Mouse (Mus musculus) heart, embryonic 12.5 days (tissue): ENCODE results near the gene Rdx. TPM values are rescaled to one million over a fixed set of nuclear protein-coding genes. Genes with fewer than 3 reads are reported as not detected.

Experiments
- ATAC-seq: fragments of 200-750 bp; cut with Nextera tagmentation; 2 replicates; pipeline ENCODE4 v1.8.0; 2017; ENCODE audit warnings: moderate TSS enrichment, moderate library complexity; ENCODE audit not compliant: insufficient number of reproducible peaks, low FRiP score
- H3K27ac ChIP-seq: fragments of 300-500 bp; sonication (generic); 2 replicates; pipeline ENCODE4 v1.5.1; 2016; ENCODE audit warnings: mild to moderate bottlenecking, moderate library complexity; ENCODE audit not compliant: poor library complexity, severe bottlenecking
- H3K27me3 ChIP-seq: fragments of 300-500 bp; sonication (generic); replicated peaks from 2 replicates; pipeline ENCODE4 v1.6.1; 2016; ENCODE audit warnings: mild to moderate bottlenecking, moderate library complexity
- H3K36me3 ChIP-seq: fragments of 300-500 bp; sonication (generic); 2 replicates; pipeline ENCODE4 v1.6.1; 2016; ENCODE audit warnings: mild to moderate bottlenecking, moderate library complexity
- H3K4me1 ChIP-seq: fragments of 300-500 bp; sonication (generic); replicated peaks from 2 replicates; pipeline ENCODE4 v1.6.1; 2016; ENCODE audit warnings: mild to moderate bottlenecking
- H3K4me2 ChIP-seq: fragments of 300-500 bp; sonication (generic); 2 replicates; pipeline ENCODE4 v1.6.1; 2016; ENCODE audit warnings: mild to moderate bottlenecking, moderate library complexity
- H3K4me3 ChIP-seq: fragments of 300-500 bp; sonication (generic); 2 replicates; pipeline ENCODE4 v1.5.1; 2016; ENCODE audit warnings: mild to moderate bottlenecking
- H3K9ac ChIP-seq: fragments of 300-500 bp; sonication (generic); 2 replicates; pipeline ENCODE4 v1.6.1; 2016; ENCODE audit warnings: mild to moderate bottlenecking, moderate library complexity
- H3K9me3 ChIP-seq: fragments of 300-500 bp; sonication (generic); replicated peaks from 2 replicates; pipeline ENCODE4 v1.6.1; 2016; ENCODE audit warnings: mild to moderate bottlenecking, moderate library complexity
- WGBS: fragments of 180-500 bp; shearing (Covaris S2); methylation state at CpG from one replicate; pipeline ENCODE4 v1.1.7; 2016; 5-methylcytosine and 5-hydroxymethylcytosine counted together
- microRNA-seq: library from miRNA; unstranded; fragments of <30 nt; microRNA quantifications from one replicate; pipeline ENCODE4, GENCODE M21; 2017
- polyA plus RNA-seq: library from polyadenylated mRNA; unstranded; fragments of >200 nt; fragmentation: Nextera tagmentation; extraction: Ambion mirVana; gene quantifications from 2 replicates; pipeline ENCODE4 v1.2.1, GENCODE M21; 2016

Rdx gene
- polyA plus RNA-seq, 1 experiment from 2014 or later = 170 TPM

GRCm38 (mm10) chr9:52113091-52113490 is 66.1 kb downstream of the Rdx start:
- Histone ChIP-seq H3K9ac (no peak overlapping the region), H3K27me3 (no peaks in the 10 kb centered on the region), H3K36me3 (peaks cover 24% of the 10 kb centered on the region), H3K4me1 (peaks cover 7% of the 10 kb centered on the region; the same call in 1 of the 2 replicates), H3K9me3 (no peaks in the 10 kb centered on the region), H3K4me3 (no peak overlapping the region), H3K27ac (no peak overlapping the region), H3K4me2 (no peak overlapping the region)
- 86% methylated on average over 5 of the region's 5 CpGs for WGBS
- ATAC-seq = no peak

DNA sequence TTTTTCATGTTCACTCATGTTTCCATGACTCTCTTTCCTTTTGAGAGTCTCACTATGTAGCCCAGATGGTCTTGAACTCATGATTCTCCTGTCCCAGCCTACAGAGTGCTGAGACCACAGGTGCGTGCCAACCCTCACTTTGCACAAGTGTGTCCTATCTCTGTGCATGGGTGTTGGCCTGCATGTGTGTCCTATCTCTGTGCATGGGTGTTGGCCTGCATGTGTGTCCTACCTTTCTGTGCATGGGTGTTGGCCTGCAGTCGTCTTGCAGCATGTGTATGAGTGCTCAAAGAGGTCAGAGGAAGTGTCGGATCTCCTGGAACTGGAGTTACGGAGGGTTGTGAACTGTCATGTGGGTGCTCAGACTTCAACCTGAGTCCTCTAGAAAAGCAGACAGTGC is 72.2 kb downstream of the Rdx start:
- Histone ChIP-seq H3K9ac (no peak overlapping the region), H3K4me3 (no peak overlapping the region), H3K4me1 (no peaks in the 10 kb centered on the region), H3K4me2 (no peak overlapping the region), H3K36me3 (peaks cover 42% of the 10 kb centered on the region), H3K27me3 (no peaks in the 10 kb centered on the region), H3K27ac (no peak overlapping the region), H3K9me3 (no peaks in the 10 kb centered on the region)
- no peak for ATAC-seq
- 83% methylated on average over 4 of the region's 4 CpGs for whole genome bisulfite sequencing

DNA sequence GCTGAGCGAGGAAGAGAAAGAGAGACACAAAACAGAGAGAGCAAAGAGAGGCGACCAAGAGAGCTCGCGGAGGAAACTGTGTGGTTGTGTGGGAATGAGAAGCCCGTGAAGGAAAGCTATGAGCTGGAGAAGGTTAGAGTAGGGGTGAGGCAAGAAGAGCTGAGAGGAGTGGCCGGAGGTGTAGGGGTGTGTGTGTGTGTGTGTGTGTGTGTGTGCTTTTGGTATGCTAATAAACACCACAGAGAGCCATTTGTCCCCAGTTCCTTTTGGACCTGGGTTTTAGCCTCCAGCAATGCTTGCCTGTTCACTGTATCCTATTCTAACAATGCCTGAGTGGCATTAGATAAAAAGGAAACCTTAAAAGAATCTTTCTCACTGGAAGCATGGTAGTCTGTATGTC is 78.3 kb downstream of the Rdx start:
- no peaks in the 10 kb centered on the region for H3K27me3 ChIP-seq
- no peak overlapping the region for H3K4me3 ChIP-seq
- WGBS = 91% methylated on average over 6 of the region's 6 CpGs
- H3K4me2 ChIP-seq = no peak overlapping the region
- H3K36me3 ChIP-seq = peaks cover 18% of the 10 kb centered on the region
- no peaks in the 10 kb centered on the region for H3K4me1 ChIP-seq
- H3K9me3 ChIP-seq = no peaks in the 10 kb centered on the region
- no peak overlapping the region for H3K27ac ChIP-seq
- no peak overlapping the region for H3K9ac ChIP-seq
- ATAC-seq = no peak

GRCm38 (mm10) chr9:52130348-52130747 is 83.4 kb downstream of the Rdx start:
- 71% methylated on average over 4 of the region's 4 CpGs for WGBS
- H3K9me3 ChIP-seq = no peaks in the 10 kb centered on the region
- peaks cover 12% of the 10 kb centered on the region for H3K4me1 ChIP-seq
- no peak overlapping the region for H3K27ac ChIP-seq
- ATAC-seq = no peak
- peaks cover 8% of the 10 kb centered on the region for H3K36me3 ChIP-seq
- no peak overlapping the region for H3K4me3 ChIP-seq
- H3K4me2 ChIP-seq = no peak overlapping the region
- H3K9ac ChIP-seq = no peak overlapping the region
- no peaks in the 10 kb centered on the region for H3K27me3 ChIP-seq

GRCm38 (mm10) chr9:52132771-52133170 is 85.8 kb downstream of the Rdx start:
- no peaks in the 10 kb centered on the region for H3K27me3 ChIP-seq
- H3K4me3 ChIP-seq = no peak overlapping the region
- WGBS = 66% methylated on average over 2 of the region's 2 CpGs
- no peak overlapping the region for H3K27ac ChIP-seq
- H3K4me2 ChIP-seq = no peak overlapping the region
- no peaks in the 10 kb centered on the region for H3K36me3 ChIP-seq
- no peaks in the 10 kb centered on the region for H3K9me3 ChIP-seq
- H3K9ac ChIP-seq = no peak overlapping the region
- H3K4me1 ChIP-seq = peaks cover 12% of the 10 kb centered on the region
- no peak for ATAC-seq

Small RNAs within 50 kb of the gene (microRNA-seq; reads per million reads assigned to microRNA genes)
- gene Gm27686 = not detected
- gene Mir6244 = not detected

Other genes with a start within 250 kb of the Rdx start
- gene Fdx1, start 83.6 kb upstream of the Rdx start, polyA plus RNA-seq = 96.4 and 100 TPM in 2 replicates
- gene Zc3h12c, start 121.4 kb downstream of the Rdx start, polyA plus RNA-seq = 4.0 and 4.6 TPM in 2 replicates